Mouse (Mus musculus): ENCODE results near the gene Etl4.

DNA sequence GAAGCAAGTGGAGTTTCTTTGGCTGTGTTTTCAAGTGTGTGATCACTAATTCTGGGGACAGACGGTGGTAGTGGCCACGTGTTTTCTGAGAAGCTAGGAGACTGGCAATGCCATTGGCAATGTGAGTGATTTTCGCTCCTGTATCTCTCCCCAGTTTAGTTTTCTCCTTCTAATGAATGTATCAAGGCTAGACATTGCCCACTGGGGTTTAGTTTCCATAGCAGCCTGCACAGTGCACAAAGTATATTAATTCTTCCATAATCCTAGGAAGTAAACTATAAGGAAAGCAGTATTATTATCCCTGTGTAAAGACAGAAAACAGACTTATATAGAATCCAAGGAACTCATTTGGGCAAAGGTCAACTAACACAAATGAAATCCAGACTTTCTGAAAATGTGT lies 852.2 kb downstream of the Etl4 start:
- TF ChIP-seq CTCF (IDR thresholded peaks at IDR 0.05; ENCODE audit: low read depth), result no peak
- TF ChIP-seq EP300 (IDR thresholded peaks at IDR 0.05; ENCODE audit: low read depth), result no peak

Measured in liver, postnatal 0 days (tissue).